Mouse (Mus musculus) liver, embryonic 16.5 days (tissue): ENCODE results near the gene Clp1. TPM values are rescaled to one million over a fixed set of nuclear protein-coding genes. Genes with fewer than 3 reads are reported as not detected.

ENCODE experiments used
- ATAC-seq: fragments of 200-750 bp; cut with Nextera tagmentation; 2 replicates; pipeline ENCODE4 v1.8.0; 2017; ENCODE audit warnings: low read depth, mild to moderate bottlenecking, moderate number of reproducible peaks, moderate library complexity
- H3K27ac ChIP-seq: fragments of 300-500 bp; sonication (generic); 2 replicates; pipeline ENCODE4 v1.5.1; 2014; ENCODE audit warnings: mild to moderate bottlenecking, low read length
- H3K27me3 ChIP-seq: fragments of 300-500 bp; sonication (generic); 2 replicates; pipeline ENCODE4 v1.6.1; 2014; ENCODE audit warnings: low read depth, low read length, mixed read lengths; ENCODE audit not compliant: control insufficient read depth, insufficient read depth
- H3K36me3 ChIP-seq: fragments of 300-500 bp; sonication (generic); 2 replicates; pipeline ENCODE4 v1.6.1; 2014; ENCODE audit warnings: mild to moderate bottlenecking; ENCODE audit not compliant: control insufficient read depth, insufficient read depth
- H3K4me1 ChIP-seq: fragments of 300-500 bp; sonication (generic); 2 replicates; pipeline ENCODE4 v1.6.1; 2014; ENCODE audit warnings: low read depth, low read length, mixed read lengths; ENCODE audit not compliant: control insufficient read depth
- H3K4me2 ChIP-seq: fragments of 300-500 bp; sonication (generic); 2 replicates; pipeline ENCODE4 v1.6.1; 2014; ENCODE audit warnings: low read depth, low read length, mixed read lengths
- H3K4me3 ChIP-seq: fragments of 300-500 bp; sonication (generic); 2 replicates; pipeline ENCODE4 v1.5.1; 2014; ENCODE audit warnings: low read depth, mild to moderate bottlenecking, low read length
- H3K9ac ChIP-seq: fragments of 300-500 bp; sonication (generic); 2 replicates; pipeline ENCODE4 v1.6.1; 2014; ENCODE audit warnings: low read depth, low read length
- H3K9me3 ChIP-seq: fragments of 300-500 bp; sonication (generic); replicated peaks from 2 replicates; pipeline ENCODE4 v1.6.1; 2016; ENCODE audit warnings: low read length; ENCODE audit not compliant: control insufficient read depth
- WGBS: fragments of 180-500 bp; shearing (Covaris S2); extraction: QIAGEN DNeasy Blood & Tissue Kit; methylation state at CpG from one replicate; pipeline ENCODE4 v1.1.7; 2014; ENCODE audit not compliant: insufficient replicate concordance; 5-methylcytosine and 5-hydroxymethylcytosine counted together
- polyA plus RNA-seq: library from polyadenylated mRNA; unstranded; fragments of >200 nt; fragmentation: Nextera tagmentation; extraction: Ambion mirVana; gene quantifications from 2 replicates; pipeline ENCODE4 v1.2.1, GENCODE M21; 2015

Clp1 gene
- 49.7 and 56.2 TPM in 2 replicates for polyA plus RNA-seq

- Histone ChIP-seq H3K4me2 (peak within 1 kb of the TSS; percentile 87), H3K4me1 (peaks cover 49% of the 10 kb centered on the region), H3K36me3 (peaks cover 28% of the 10 kb centered on the region), H3K9me3 (no peaks in the 10 kb centered on the region), H3K4me3 (peak within 1 kb of the TSS; percentile 77), H3K27me3 (no peaks in the 10 kb centered on the region), H3K27ac (peak within 1 kb of the TSS; percentile 97), H3K9ac (peak within 1 kb of the TSS; percentile 79)
- 0% methylated on average over 39 of the region's 39 CpGs for WGBS
- peak; percentile 96 for ATAC-seq
Measured at GRCm38 (mm10) chr2:84727172-84727858, at the start of gene Clp1. Clp1 (minus strand) TSS chr2:84727350.

DNA sequence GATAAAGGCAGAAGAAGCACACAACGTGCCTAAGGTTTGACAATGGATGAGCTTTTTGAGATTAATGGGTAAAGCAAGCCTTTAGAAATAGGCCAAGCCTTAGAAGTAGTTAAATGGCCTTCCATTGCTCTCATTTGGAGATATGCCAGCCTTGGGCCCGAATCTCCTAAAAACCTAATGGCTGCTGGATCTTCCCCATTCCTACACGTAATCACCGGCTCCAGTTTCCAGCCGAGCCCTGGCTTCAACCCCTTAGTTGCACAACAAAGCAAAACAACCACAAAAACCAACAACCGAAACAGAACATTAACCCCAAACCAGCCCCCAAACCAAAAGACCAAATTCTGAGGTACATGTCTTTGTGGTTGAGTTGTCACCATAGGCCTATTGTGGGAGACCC lies 48.5 kb upstream of the Clp1 start:
- 55% methylated on average over 6 of the region's 6 CpGs for WGBS
- H3K9ac ChIP-seq, result no peak overlapping the region
- H3K4me3 ChIP-seq, result no peak overlapping the region
- no peak overlapping the region for H3K27ac ChIP-seq
- H3K27me3 ChIP-seq, result peaks cover 29% of the 10 kb centered on the region
- H3K4me2 ChIP-seq, result no peak overlapping the region
- no peaks in the 10 kb centered on the region; the same call in none of the 2 replicates for H3K4me1 ChIP-seq
- H3K9me3 ChIP-seq, result no peaks in the 10 kb centered on the region
- H3K36me3 ChIP-seq, result no peaks in the 10 kb centered on the region
- no peak for ATAC-seq

GRCm38 (mm10) chr2:84775241-84775640 lies 48.1 kb upstream of the Clp1 start, which contains the start of gene Serping1:
Serping1 (minus strand) TSS chr2:84775444.
- Histone ChIP-seq H3K4me2 (peak within 1 kb of the TSS; percentile 15), H3K4me3 (peak within 1 kb of the TSS; percentile 23), H3K36me3 (no peaks in the 10 kb centered on the region), H3K27ac (no peak within 1 kb of the TSS), H3K9me3 (no peaks in the 10 kb centered on the region), H3K4me1 (no peaks in the 10 kb centered on the region; the same call in none of the 2 replicates), H3K9ac (no peak within 1 kb of the TSS), H3K27me3 (peaks cover 29% of the 10 kb centered on the region)
- ATAC-seq, result peak; percentile 78
- 64% methylated on average over 9 of the region's 9 CpGs for WGBS

DNA sequence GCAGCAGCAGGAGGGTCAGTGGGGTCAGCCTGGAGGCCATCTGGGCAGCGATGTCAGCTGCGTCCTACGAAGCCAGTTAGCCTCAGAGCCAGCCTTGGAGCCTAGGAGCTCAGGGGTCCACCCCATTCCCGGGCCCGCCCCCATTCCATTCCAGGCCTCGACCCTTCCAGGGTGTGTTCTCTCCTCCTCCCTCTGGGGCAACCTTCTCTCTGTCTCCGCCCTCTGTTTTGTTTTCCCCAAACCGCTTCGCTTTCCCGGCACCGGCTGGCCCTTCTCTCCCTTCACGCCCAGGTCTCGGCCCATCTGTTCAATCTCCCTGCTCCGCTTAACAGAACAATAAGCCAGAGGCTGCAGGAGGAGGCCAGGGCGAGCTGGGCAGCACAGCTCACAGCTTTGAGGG lies 47.6 kb upstream of the Clp1 start:
- Histone ChIP-seq H3K27ac (no peak overlapping the region), H3K27me3 (peaks cover 29% of the 10 kb centered on the region)
- 24% methylated on average over 15 of the region's 15 CpGs for WGBS

DNA sequence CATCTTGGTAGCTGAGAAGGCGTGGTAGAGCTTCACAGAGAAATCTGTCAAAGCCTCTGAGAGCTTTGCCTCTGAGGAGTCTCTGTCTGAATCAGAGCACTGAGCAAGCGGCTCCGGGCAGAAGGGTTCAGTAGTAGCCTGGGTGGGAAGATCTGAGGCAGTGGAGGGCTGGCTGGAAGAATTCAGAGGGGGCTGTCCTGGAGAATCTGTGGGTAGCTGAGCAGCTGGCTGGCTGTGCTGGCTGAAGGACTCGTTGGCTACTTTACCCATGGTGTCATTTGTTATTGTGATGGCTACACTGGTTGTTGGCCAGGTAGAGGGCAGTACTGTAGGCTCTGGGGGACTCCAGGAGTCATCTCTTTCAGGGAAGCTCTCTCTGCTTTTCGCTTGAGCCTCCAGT lies 46.0 kb upstream of the Clp1 start:
- H3K4me3 ChIP-seq, result no peak overlapping the region
- H3K36me3 ChIP-seq, result no peaks in the 10 kb centered on the region
- H3K9ac ChIP-seq, result no peak overlapping the region
- WGBS, result 59% methylated on average over 5 of the region's 5 CpGs
- no peaks in the 10 kb centered on the region for H3K9me3 ChIP-seq
- H3K27me3 ChIP-seq, result peaks cover 17% of the 10 kb centered on the region
- H3K4me1 ChIP-seq, result no peaks in the 10 kb centered on the region; the same call in none of the 2 replicates
- ATAC-seq, result no peak
- no peak overlapping the region for H3K4me2 ChIP-seq
- H3K27ac ChIP-seq, result no peak overlapping the region

More for the DNA sequence above, 47.6 kb upstream of the Clp1 start:
- H3K9me3 ChIP-seq, result no peaks in the 10 kb centered on the region
- H3K4me2 ChIP-seq, result peak overlapping the region; percentile 15
- ATAC-seq, result peak; percentile 79
- H3K36me3 ChIP-seq, result no peaks in the 10 kb centered on the region
- H3K9ac ChIP-seq, result no peak overlapping the region
- no peaks in the 10 kb centered on the region; the same call in none of the 2 replicates for H3K4me1 ChIP-seq
- H3K4me3 ChIP-seq, result peak overlapping the region; percentile 23

- 64% methylated on average over 4 of the region's 4 CpGs for WGBS
- Histone ChIP-seq H3K4me2 (no peak overlapping the region), H3K27ac (no peak overlapping the region), H3K9me3 (no peaks in the 10 kb centered on the region), H3K4me3 (no peak overlapping the region), H3K27me3 (peaks cover 14% of the 10 kb centered on the region), H3K4me1 (no peaks in the 10 kb centered on the region; the same call in none of the 2 replicates), H3K9ac (no peak overlapping the region), H3K36me3 (no peaks in the 10 kb centered on the region)
- ATAC-seq, result no peak
Measured at GRCm38 (mm10) chr2:84772454-84772853, 45.3 kb upstream of the Clp1 start.

DNA sequence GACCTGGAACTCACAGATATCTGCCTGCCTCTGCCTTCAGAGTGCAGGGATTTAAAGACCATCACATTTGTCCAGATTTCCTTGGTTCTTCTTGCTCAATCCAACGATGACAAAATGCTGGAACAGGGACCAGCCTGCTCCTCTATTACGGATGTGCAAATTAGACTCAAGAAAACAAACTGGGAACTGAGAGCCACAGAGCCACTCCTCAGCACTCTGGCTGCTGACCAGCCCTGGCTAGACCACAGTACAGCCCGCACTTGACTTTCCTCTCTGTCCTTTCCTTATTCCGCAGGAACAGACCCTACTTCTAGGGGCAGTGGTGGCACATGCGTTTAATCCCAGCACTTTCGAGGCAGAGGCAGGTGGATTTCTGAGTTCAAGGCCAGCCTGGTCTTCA lies 43.4 kb upstream of the Clp1 start:
- 51% methylated on average over 6 of the region's 6 CpGs for WGBS
- Histone ChIP-seq H3K4me2 (no peak overlapping the region), H3K9me3 (no peaks in the 10 kb centered on the region), H3K4me1 (no peaks in the 10 kb centered on the region; the same call in none of the 2 replicates), H3K4me3 (no peak overlapping the region), H3K9ac (no peak overlapping the region), H3K27me3 (peaks cover 10% of the 10 kb centered on the region), H3K36me3 (no peaks in the 10 kb centered on the region), H3K27ac (no peak overlapping the region)
- no peak for ATAC-seq

- Histone ChIP-seq H3K4me3 (no peak overlapping the region), H3K9ac (no peak overlapping the region), H3K4me2 (no peak overlapping the region), H3K36me3 (no peaks in the 10 kb centered on the region), H3K4me1 (no peaks in the 10 kb centered on the region; the same call in 1 of the 2 replicates), H3K27me3 (no peaks in the 10 kb centered on the region; the same call in 1 of the 2 replicates), H3K27ac (no peak overlapping the region), H3K9me3 (no peaks in the 10 kb centered on the region)
- no peak for ATAC-seq
- WGBS, result 18% methylated on average over 1 of the region's 1 CpGs
Measured at GRCm38 (mm10) chr2:84762818-84763217, 35.7 kb upstream of the Clp1 start.

- Histone ChIP-seq H3K27me3 (no peaks in the 10 kb centered on the region; the same call in 1 of the 2 replicates), H3K4me3 (no peak overlapping the region), H3K4me1 (no peaks in the 10 kb centered on the region; the same call in 1 of the 2 replicates), H3K27ac (0 out of 2 replicates have a peak overlapping the region, but pooled peaks have one; percentile 30), H3K9ac (no peak overlapping the region), H3K36me3 (no peaks in the 10 kb centered on the region), H3K4me2 (no peak overlapping the region), H3K9me3 (no peaks in the 10 kb centered on the region)
- no peak for ATAC-seq
- WGBS, result 47% methylated on average over 4 of the region's 4 CpGs
Measured at GRCm38 (mm10) chr2:84762295-84762694, 35.1 kb upstream of the Clp1 start.
